14 mouse cellular contexts compared by ENCODE assay signal in the genomic region with DNA sequence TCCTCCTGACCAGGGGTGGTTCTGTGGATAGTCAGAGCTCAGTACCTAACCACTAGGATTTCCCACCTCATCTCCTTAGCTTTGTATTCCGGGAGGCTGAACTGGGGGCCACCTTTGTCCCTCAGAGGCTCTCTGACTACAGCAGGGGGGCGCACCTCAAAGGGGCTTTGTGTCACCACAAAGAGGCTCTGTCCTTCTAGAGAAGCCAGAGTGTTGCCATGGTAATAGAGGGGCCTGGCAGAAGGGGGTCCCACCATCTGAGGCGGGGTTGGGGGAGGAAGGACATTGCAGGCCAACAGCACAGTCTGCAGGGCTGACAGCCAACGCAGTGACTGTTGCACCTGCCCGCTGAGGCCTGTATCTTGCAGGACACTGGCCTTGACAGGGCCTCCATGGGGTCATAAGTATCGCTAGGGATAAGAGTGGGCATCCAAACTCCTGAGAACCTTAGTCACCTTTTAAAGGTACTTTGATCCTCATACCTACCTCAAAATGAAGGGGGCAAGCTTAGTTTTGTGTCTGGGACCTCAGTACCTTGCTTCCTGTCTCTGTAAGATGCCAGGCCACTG. TPM values are rescaled to one million over a fixed set of nuclear protein-coding genes. Genes with fewer than 3 reads are reported as not detected.
DNase-seq lines count a peak whose midpoint lies in the region; ATAC-seq lines count a peak whose summit lies in the region.
"Had no signal": no experiment of that assay in that cellular context is flagged by ENCODE, and none has a peak within 500 bp of the region (broad histone marks: within the 10 kb centered on the region; RNA-seq: fewer than 3 reads in every experiment).

No protein-coding gene starts in this region.

- ATAC-seq in embryonic facial prominence, embryonic 11.5 days (replicated peaks; ENCODE audit: insufficient number of reproducible peaks, low FRiP score, low TSS enrichment, low read depth), result peak; percentile 66
- peak; percentile 74 for ATAC-seq in hindbrain, embryonic 15.5 days (ENCODE audit: low FRiP score, low read depth)
- ATAC-seq in liver, embryonic 11.5 days (replicated peaks; ENCODE audit: low FRiP score), result no peak
- ATAC-seq: Patski had no signal

- no peaks in the 10 kb centered on the region for H3K27me3 ChIP-seq in heart, embryonic 10.5 days (ENCODE audit: insufficient read depth, poor library complexity, severe bottlenecking)
- H3K27me3 ChIP-seq in embryonic facial prominence, embryonic 11.5 days (ENCODE audit: control insufficient read depth, insufficient read depth, low read length), result no peaks in the 10 kb centered on the region
- H3K27me3 ChIP-seq in hindbrain, embryonic 15.5 days, result no peaks in the 10 kb centered on the region
- H3K27me3 ChIP-seq in liver, embryonic 11.5 days (replicated peaks; ENCODE audit: control insufficient read depth, insufficient read depth, low read length), result no peaks in the 10 kb centered on the region
- H3K27me3 ChIP-seq: liver, embryonic 13.5 days; Patski had no signal

- peaks cover 44% of the 10 kb centered on the region for H3K4me1 ChIP-seq in heart, embryonic 10.5 days
- no peaks in the 10 kb centered on the region; the same call in 1 of the 2 replicates for H3K4me1 ChIP-seq in embryonic facial prominence, embryonic 11.5 days (ENCODE audit: control insufficient read depth, insufficient read depth, low read length)
- H3K4me1 ChIP-seq in hindbrain, embryonic 15.5 days (replicated peaks), result peaks cover 54% of the 10 kb centered on the region
- peaks cover 17% of the 10 kb centered on the region for H3K4me1 ChIP-seq in liver, embryonic 11.5 days (replicated peaks; ENCODE audit: control insufficient read depth, insufficient read depth, low read length)

- 0 out of 2 replicates have a peak overlapping the region, but pooled peaks have one; percentile 16 for H3K27ac ChIP-seq in heart, embryonic 10.5 days
- no peak overlapping the region; the same call in 1 of the 2 replicates for H3K27ac ChIP-seq in embryonic facial prominence, embryonic 11.5 days (replicated peaks; ENCODE audit: low read depth, low read length)
- H3K27ac ChIP-seq in hindbrain, embryonic 15.5 days (replicated peaks), result peak overlapping the region; percentile 78
- H3K27ac ChIP-seq in liver, embryonic 11.5 days (ENCODE audit: low read depth, low read length), result no peak overlapping the region
- H3K27ac ChIP-seq: liver, embryonic 13.5 days had no signal

- H3K4me3 ChIP-seq in heart, embryonic 10.5 days, result no peak overlapping the region
- no peak overlapping the region for H3K4me3 ChIP-seq in embryonic facial prominence, embryonic 11.5 days (ENCODE audit: low read depth, low read length)
- no peak overlapping the region for H3K4me3 ChIP-seq in hindbrain, embryonic 15.5 days
- no peak overlapping the region for H3K4me3 ChIP-seq in liver, embryonic 11.5 days (ENCODE audit: low read depth, low read length)
- H3K4me3 ChIP-seq: liver, embryonic 13.5 days; myocyte had no signal

- no peaks in the 10 kb centered on the region for H3K9me3 ChIP-seq in heart, embryonic 10.5 days
- H3K9me3 ChIP-seq in embryonic facial prominence, embryonic 11.5 days (replicated peaks; ENCODE audit: control insufficient read depth, low read length), result no peaks in the 10 kb centered on the region
- no peaks in the 10 kb centered on the region for H3K9me3 ChIP-seq in hindbrain, embryonic 15.5 days
- H3K9me3 ChIP-seq in liver, embryonic 11.5 days (ENCODE audit: control insufficient read depth, low read length), result no peaks in the 10 kb centered on the region
- H3K9me3 ChIP-seq: liver, embryonic 13.5 days had no signal

- no peak overlapping the region for H3K4me2 ChIP-seq in embryonic facial prominence, embryonic 11.5 days (ENCODE audit: low read depth, low read length)
- H3K4me2 ChIP-seq in hindbrain, embryonic 15.5 days, result no peak overlapping the region
- no peak overlapping the region for H3K4me2 ChIP-seq in liver, embryonic 11.5 days
- H3K4me2 ChIP-seq: heart, embryonic 11.5 days; liver, embryonic 13.5 days had no signal

- no peak overlapping the region for H3K9ac ChIP-seq in embryonic facial prominence, embryonic 11.5 days (replicated peaks; ENCODE audit: low read length)
- H3K9ac ChIP-seq in hindbrain, embryonic 15.5 days, result no peak overlapping the region
- H3K9ac ChIP-seq in liver, embryonic 11.5 days (ENCODE audit: low read depth, low read length), result no peak overlapping the region
- H3K9ac ChIP-seq: liver, embryonic 13.5 days had no signal

- no peak for DNase-seq in heart, embryonic 10.5 days (ENCODE audit: low spot score)
- no peak for DNase-seq in heart, postnatal 14 days
- DNase-seq in embryonic facial prominence, embryonic 11.5 days (ENCODE audit: low spot score), result peak; percentile 70
- peak; percentile 65 for DNase-seq in neural tube, embryonic 10.5 days (ENCODE audit: extremely low spot score, low spot score)
- no peak for DNase-seq in c-Kit-positive CD71-positive TER-119-positive erythroid progenitor cells, embryonic 14.5 days (ENCODE audit: low spot score)
- DNase-seq in liver, embryonic 11.5 days (ENCODE audit: low spot score), result no peak
- no peak for DNase-seq in lung, postnatal 36 days
- DNase-seq: B cell, adult 2 months; kidney, adult 8-10 months; liver, embryonic 13.5 days had no signal

- H3K36me3 ChIP-seq in heart, embryonic 10.5 days, result no peaks in the 10 kb centered on the region
- no peaks in the 10 kb centered on the region for H3K36me3 ChIP-seq in embryonic facial prominence, embryonic 11.5 days (replicated peaks; ENCODE audit: control insufficient read depth, insufficient read depth, low read depth, low read length)
- no peaks in the 10 kb centered on the region for H3K36me3 ChIP-seq in hindbrain, embryonic 15.5 days
- no peaks in the 10 kb centered on the region for H3K36me3 ChIP-seq in liver, embryonic 11.5 days (ENCODE audit: control insufficient read depth, insufficient read depth, low read length)
- H3K36me3 ChIP-seq: liver, embryonic 13.5 days had no signal

- WGBS in heart, embryonic 10.5 days, result 59% methylated on average over 6 of the region's 6 CpGs
- WGBS in embryonic facial prominence, embryonic 11.5 days, result 24% methylated on average over 6 of the region's 6 CpGs
- 19% methylated on average over 6 of the region's 6 CpGs for WGBS in hindbrain, embryonic 15.5 days
- whole genome bisulfite sequencing in liver, embryonic 11.5 days, result 69% methylated on average over 6 of the region's 6 CpGs

- intact Hi-C loops in heart, postnatal 14 days (cut with DNase I), result no loop called here

RNA-seq across cellular contexts. Expression of a gene that starts 32.6 kb away (rescaled TPM):
- 25.8 and 29.7 TPM in 2 replicates for polyA plus RNA-seq in heart, embryonic 10.5 days (2016; fragmentation: Nextera tagmentation; extraction: Ambion mirVana)
- total RNA-seq in heart, postnatal 14 days (2021), result 10 to 100 TPM; 17.9 to 21.6 TPM
- polyA plus RNA-seq in embryonic facial prominence, embryonic 11.5 days (2014; fragmentation: Nextera tagmentation; extraction: Ambion mirVana), result 26.6 and 28.1 TPM in 2 replicates
- polyA plus RNA-seq in hindbrain, embryonic 15.5 days (2015; fragmentation: Nextera tagmentation; extraction: Ambion mirVana), result 78.7 and 81.3 TPM in 2 replicates
- polyA plus RNA-seq in liver, embryonic 11.5 days (2014; fragmentation: Nextera tagmentation; extraction: Ambion mirVana), result 13.8 and 15.5 TPM in 2 replicates

RNA-seq across cellular contexts. Expression of a gene that starts 32.7 kb away (rescaled TPM):
- polyA plus RNA-seq in heart, embryonic 10.5 days (2016; fragmentation: Nextera tagmentation; extraction: Ambion mirVana), result 51.3 and 62.1 TPM in 2 replicates
- 10 to 100 TPM; 91.6 to 98.4 TPM for total RNA-seq in heart, postnatal 14 days (2021)
- polyA plus RNA-seq in embryonic facial prominence, embryonic 11.5 days (2014; fragmentation: Nextera tagmentation; extraction: Ambion mirVana), result 20.4 and 27.9 TPM in 2 replicates
- 92.5 and 94.0 TPM in 2 replicates for polyA plus RNA-seq in hindbrain, embryonic 15.5 days (2015; fragmentation: Nextera tagmentation; extraction: Ambion mirVana)
- polyA plus RNA-seq in liver, embryonic 11.5 days (2014; fragmentation: Nextera tagmentation; extraction: Ambion mirVana), result 104 and 109 TPM in 2 replicates

RNA-seq across cellular contexts. Expression of a gene that starts 45.6 kb away (rescaled TPM):
- 40.1 and 47.7 TPM in 2 replicates for polyA plus RNA-seq in heart, embryonic 10.5 days (2016; fragmentation: Nextera tagmentation; extraction: Ambion mirVana)
- total RNA-seq in heart, postnatal 14 days (2021), result 10 to 100 TPM; 29.9 to 34.6 TPM
- polyA plus RNA-seq in embryonic facial prominence, embryonic 11.5 days (2014; fragmentation: Nextera tagmentation; extraction: Ambion mirVana), result 15.8 and 15.9 TPM in 2 replicates
- polyA plus RNA-seq in hindbrain, embryonic 15.5 days (2015; fragmentation: Nextera tagmentation; extraction: Ambion mirVana), result 31.0 and 31.7 TPM in 2 replicates
- polyA plus RNA-seq in liver, embryonic 11.5 days (2014; fragmentation: Nextera tagmentation; extraction: Ambion mirVana), result 83.7 and 91.8 TPM in 2 replicates

RNA-seq across cellular contexts. Expression of a gene that starts 46.1 kb away (rescaled TPM):
- 83.5 and 102 TPM in 2 replicates for polyA plus RNA-seq in heart, embryonic 10.5 days (2016; fragmentation: Nextera tagmentation; extraction: Ambion mirVana)
- total RNA-seq in heart, postnatal 14 days (2021), result 100 to 1,000 TPM; 119 to 127 TPM
- polyA plus RNA-seq in embryonic facial prominence, embryonic 11.5 days (2014; fragmentation: Nextera tagmentation; extraction: Ambion mirVana), result 47.4 and 49.3 TPM in 2 replicates
- polyA plus RNA-seq in hindbrain, embryonic 15.5 days (2015; fragmentation: Nextera tagmentation; extraction: Ambion mirVana), result 106 and 113 TPM in 2 replicates
- polyA plus RNA-seq in liver, embryonic 11.5 days (2014; fragmentation: Nextera tagmentation; extraction: Ambion mirVana), result 140 and 141 TPM in 2 replicates

Comparison
In these comparisons a context has a peak if more than half of its experiments do, and no peak if none do; other contexts are left out.
1. DNase-seq: peak in embryonic facial prominence, embryonic 11.5 days (single experiment) and neural tube, embryonic 10.5 days (single experiment); none in heart, embryonic 10.5 days (single experiment), heart, postnatal 14 days (0 of 2), c-Kit-positive CD71-positive TER-119-positive erythroid progenitor cells, embryonic 14.5 days (single experiment), liver, embryonic 11.5 days (single experiment) and lung, postnatal 36 days (single experiment).
2. H3K27ac ChIP-seq: peak in heart, embryonic 10.5 days (single experiment) and hindbrain, embryonic 15.5 days (single experiment); none in embryonic facial prominence, embryonic 11.5 days (single experiment) and liver, embryonic 11.5 days (single experiment).